Mouse (Mus musculus): Measurements from ENCODE around the gene Cldn7.
"Not testable (repeated sequence)": the region's sequence is repeated elsewhere in the genome, so short reads cannot be mapped to it uniquely, and the experiment has no call there.

Cldn7 gene

GRCm38 (mm10) chr11:69964650-69965270 is at the start of gene Cldn7:
TSS of gene Cldn7 (plus strand) at chr11:69964779.
- DNase-seq = no peak

- no peak for DNase-seq
Measured at GRCm38 (mm10) chr11:69914917-69915430, 49.6 kb upstream of the Cldn7 start.

GRCm38 (mm10) chr11:69915667-69916627 is 48.6 kb upstream of the Cldn7 start:
- no peak for DNase-seq

- DNase-seq = not testable (repeated sequence)
Measured at GRCm38 (mm10) chr11:69916652-69917378, 47.8 kb upstream of the Cldn7 start.

- DNase-seq = no peak
Measured at GRCm38 (mm10) chr11:69917379-69917948, 47.1 kb upstream of the Cldn7 start.

GRCm38 (mm10) chr11:69918118-69918517 is 46.5 kb upstream of the Cldn7 start:
- DNase-seq = no peak

GRCm38 (mm10) chr11:69919053-69919452 is 45.5 kb upstream of the Cldn7 start:
- no peak for DNase-seq

- DNase-seq = peak; percentile 91
Measured at GRCm38 (mm10) chr11:69919661-69920265, 44.8 kb upstream of the Cldn7 start.

- DNase-seq = no peak
Measured at GRCm38 (mm10) chr11:69920266-69921031, 44.1 kb upstream of the Cldn7 start.

GRCm38 (mm10) chr11:69921114-69922011 is 43.2 kb upstream of the Cldn7 start, which contains the start of gene Eif5a:
TSS of gene Eif5a (minus strand) at chr11:69921958.
- DNase-seq = peak; percentile 100

- DNase-seq = no peak
Measured at GRCm38 (mm10) chr11:69922012-69922756, 42.4 kb upstream of the Cldn7 start.

GRCm38 (mm10) chr11:69922796-69923195 is 41.8 kb upstream of the Cldn7 start:
- no peak for DNase-seq

- DNase-seq = no peak
Measured at GRCm38 (mm10) chr11:69927501-69927900, 37.1 kb upstream of the Cldn7 start.

GRCm38 (mm10) chr11:69929712-69930111 is 34.9 kb upstream of the Cldn7 start:
- no peak for DNase-seq

- not testable (repeated sequence) for DNase-seq
Measured at GRCm38 (mm10) chr11:69930176-69930575, 34.4 kb upstream of the Cldn7 start.

GRCm38 (mm10) chr11:69930967-69931537 is 33.5 kb upstream of the Cldn7 start:
- peak; percentile 54 for DNase-seq

GRCm38 (mm10) chr11:69931769-69932168 is 32.8 kb upstream of the Cldn7 start:
- DNase-seq = no peak

GRCm38 (mm10) chr11:69932254-69932653 is 32.3 kb upstream of the Cldn7 start:
- DNase-seq = no peak

- no peak for DNase-seq
Measured at GRCm38 (mm10) chr11:69933066-69933465, 31.5 kb upstream of the Cldn7 start.
